Mouse (Mus musculus): ENCODE measurements at regions not wholly inside any gene's neighbourhood (a gene's known extent, or its start where the extent isn't known, plus 50 kb on each side); places are given as distances from the start of the nearest gene placed in this dataset.

DNA sequence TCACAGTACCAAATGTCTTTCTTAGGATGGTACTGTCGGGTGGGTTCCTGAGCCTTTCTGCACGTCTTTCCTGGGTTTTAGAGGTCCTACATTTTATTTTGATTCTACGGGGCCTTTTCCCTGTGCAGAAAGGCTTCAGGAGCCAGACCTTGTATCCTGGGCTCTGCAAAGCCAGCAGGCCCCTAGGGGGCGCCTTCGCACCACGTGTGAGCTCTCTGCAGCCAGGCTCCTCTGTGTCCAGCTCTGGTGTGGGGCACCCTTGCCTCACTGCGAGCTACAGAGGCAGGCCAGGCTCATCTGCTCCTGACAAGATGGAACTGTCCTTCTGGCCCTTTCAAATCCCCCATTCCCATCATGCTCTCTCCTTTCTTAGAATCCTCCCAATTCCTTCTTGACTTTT, 53.3 kb upstream of the Usp3 start:
- DNase-seq, result peak; percentile 83

- DNase-seq, result no peak
Measured at GRCm38 (mm10) chr9:66651306-66651705, 58.4 kb upstream of the Usp3 start.

DNA sequence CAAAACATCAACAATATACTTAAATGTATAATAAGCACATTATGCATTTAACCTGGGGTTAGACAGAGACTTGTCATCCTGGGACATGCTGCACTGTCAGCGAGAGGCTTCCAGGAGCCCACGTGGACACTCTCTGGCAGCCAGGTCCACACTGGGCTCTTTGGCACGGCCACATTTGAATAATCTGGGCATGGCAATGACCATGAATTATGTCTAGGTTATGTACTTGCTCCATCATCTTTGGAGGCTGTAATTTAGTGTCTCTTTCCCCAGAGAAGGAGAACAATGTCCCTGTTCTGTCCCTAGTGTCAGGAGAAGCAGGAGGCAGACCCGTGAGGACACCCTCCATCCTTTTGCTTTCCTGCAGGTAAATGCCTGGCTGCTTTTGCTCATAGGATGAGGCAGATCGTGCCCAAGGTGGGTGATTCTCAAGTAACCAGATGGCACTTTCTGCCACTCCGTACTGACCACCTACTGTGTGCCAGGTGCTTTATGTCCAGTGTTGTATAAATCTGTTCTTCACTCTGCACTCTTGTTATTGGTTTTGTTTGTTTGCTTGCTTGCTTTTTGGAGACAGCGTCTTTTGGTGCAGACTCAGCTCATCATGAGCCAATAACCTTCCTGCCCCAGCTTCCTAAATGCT, 56.2 kb upstream of the Car12 start:
- DNase-seq, result no peak

DNA sequence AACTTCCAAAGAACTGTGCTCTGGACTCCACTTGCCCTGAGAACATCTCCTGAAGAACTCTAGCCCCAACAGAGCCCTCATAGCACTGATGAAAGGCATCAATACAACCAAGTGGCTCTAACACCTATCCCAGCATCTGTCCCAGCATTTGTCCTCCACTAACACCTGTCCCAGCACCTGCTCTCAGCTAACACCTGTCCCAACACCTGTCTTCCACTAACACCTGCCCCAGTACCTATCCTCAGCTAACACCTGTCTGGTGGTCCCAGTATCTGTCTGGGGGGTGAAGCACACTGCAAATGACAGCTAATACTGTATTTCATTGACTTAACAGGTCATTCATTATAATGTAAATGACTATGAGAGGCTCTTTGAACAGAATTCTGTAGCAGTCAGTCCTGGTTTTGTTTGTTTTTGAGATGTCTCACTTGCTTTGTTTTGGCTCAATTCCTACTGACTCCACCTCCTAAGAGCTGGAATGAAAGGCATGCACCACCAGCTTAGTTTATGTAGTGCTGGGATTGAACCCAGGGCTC, 54.7 kb upstream of the Car12 start:
- no peak for DNase-seq

GRCm38 (mm10) chr9:66659781-66660445, 53.6 kb upstream of the Car12 start:
- DNase-seq, result no peak

- DNase-seq, result peak; percentile 20
Measured at GRCm38 (mm10) chr9:66661596-66661995, 51.9 kb upstream of the Car12 start.

DNA sequence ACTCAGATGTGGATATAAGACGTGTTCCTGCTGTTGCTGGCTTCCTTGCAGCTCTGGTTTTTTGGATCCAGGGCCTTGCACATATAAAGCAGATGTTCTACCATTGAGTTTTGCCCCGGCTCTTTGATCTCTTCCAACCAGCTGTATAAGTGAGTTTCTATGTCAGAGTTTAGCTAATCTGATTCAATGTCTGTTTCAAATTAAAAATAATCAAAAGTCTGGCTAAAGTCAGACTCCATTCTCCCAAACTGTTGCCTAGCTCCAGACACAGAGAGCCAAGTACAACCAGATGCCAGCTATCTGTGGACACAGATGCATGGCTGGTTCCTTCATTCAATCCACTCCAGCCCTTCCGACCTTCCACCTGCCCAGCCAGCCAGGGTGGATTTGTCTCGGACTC, 51.0 kb upstream of the Car12 start:
- no peak for DNase-seq
